Mouse (Mus musculus): ENCODE measurements around the gene Ptch2.

The Ptch2 gene

GRCm38 (mm10) chr4:117155792-117156355, 60.0 kb downstream of the Ptch2 start, which contains the start of gene Rps8:
TSS of gene Rps8 (minus strand) at chr4:117156243.
- DNase-seq: peak; percentile 89

GRCm38 (mm10) chr4:117156372-117156771, 60.5 kb downstream of the Ptch2 start:
- DNase-seq: no peak

- no peak for DNase-seq
Observed at GRCm38 (mm10) chr4:117159666-117160065, 63.8 kb downstream of the Ptch2 start.

GRCm38 (mm10) chr4:117161183-117161582, 65.3 kb downstream of the Ptch2 start:
- no peak for DNase-seq

Data from liver (tissue).